Mouse (Mus musculus) CD8-positive naive resting alpha-beta T cell, adult 2 months (primary cell): ENCODE measurements around the gene Nol9.
A peak's percentile ranks its signal among the peaks of the same experiment; 100 is the strongest.

Experiments used
- DNase-seq, 2 experiments: peaks; one replicate each; pipeline ENCODE4 v3.0.0; 2022; ENCODE audit warnings: low read depth in 2 of 2, low spot score in 2 of 2

Gene Nol9

GRCm38 (mm10) chr4:152038985-152039830 is at the start of gene Nol9:
TSS of gene Nol9 (plus strand) at chr4:152039321.
- DNase-seq = peak; percentile 96

GRCm38 (mm10) chr4:151992091-151992490 is 47.0 kb upstream of the Nol9 start:
- DNase-seq = no peak

GRCm38 (mm10) chr4:151993035-151993434 is 46.1 kb upstream of the Nol9 start:
- DNase-seq = no peak

- DNase-seq = no peak
Measured at GRCm38 (mm10) chr4:151994228-151995171, 44.6 kb upstream of the Nol9 start.

GRCm38 (mm10) chr4:151995371-151996172 is 43.5 kb upstream of the Nol9 start:
- peak in 1 of 2 experiments; percentile 20 for DNase-seq

DNA sequence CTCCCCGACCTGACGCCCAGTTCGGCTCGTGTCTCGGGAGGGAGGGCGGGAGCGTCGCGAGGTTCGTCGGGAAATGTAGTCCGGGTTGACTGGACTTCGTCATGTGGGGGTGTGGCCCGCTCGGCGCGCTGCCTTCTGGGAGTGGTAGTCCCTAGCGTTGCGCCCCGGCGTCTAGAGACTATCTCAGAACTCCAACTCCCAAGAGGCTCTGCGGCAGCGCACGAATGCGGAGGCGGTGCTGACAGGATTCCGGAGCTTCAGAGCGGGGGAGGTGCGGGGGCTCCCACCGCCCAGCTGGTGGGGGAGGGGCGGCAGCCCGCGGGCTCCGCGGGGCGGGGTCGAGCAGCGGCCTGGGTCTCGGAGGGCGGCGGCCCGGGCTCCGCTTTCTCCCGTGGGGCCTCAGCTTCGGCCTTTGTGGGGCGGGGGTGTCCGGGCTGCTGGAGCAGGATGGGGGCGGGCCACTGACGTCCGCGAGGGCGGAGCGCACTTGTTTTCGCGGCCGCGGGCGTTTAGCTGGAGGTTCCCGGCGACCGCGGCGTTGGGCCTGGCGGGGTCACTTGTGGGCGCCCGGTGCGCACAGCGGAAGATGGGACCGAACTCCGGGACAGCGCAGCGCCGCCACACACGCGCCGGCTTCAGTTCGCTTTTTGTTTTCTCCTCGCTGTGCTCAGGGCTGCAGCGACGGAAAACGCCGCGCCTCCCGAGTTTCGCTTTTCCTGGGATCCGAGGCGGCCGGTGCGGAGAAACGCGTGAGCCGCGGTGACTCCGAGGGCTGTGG is 42.8 kb upstream of the Nol9 start, which contains the start of gene Phf13:
Phf13 (minus strand) TSS at position 86 of the 778 bp plus-strand sequence.
- peak; percentile 96 to 98 for DNase-seq

GRCm38 (mm10) chr4:151996951-151997222 is 42.2 kb upstream of the Nol9 start:
- DNase-seq = no peak

DNA sequence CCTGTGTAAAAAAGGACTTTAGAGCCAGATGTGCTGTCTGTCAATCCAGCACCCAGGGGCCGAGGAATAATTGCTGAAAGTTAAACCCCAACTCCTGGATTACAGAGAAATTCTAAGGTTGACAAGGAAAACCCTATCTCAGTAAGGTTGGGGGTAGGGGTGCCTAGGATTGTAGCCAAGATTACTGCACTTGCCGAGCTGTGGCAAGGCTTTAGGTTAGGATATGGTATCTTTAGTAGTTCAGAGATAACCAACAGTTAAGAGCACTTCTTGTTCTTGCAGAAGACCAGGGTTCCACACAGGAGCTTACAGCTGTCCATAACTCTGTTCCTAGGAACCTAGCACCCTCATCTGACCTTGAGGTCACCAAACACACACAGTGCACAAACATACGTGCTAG is 41.4 kb upstream of the Nol9 start:
- DNase-seq = no peak

DNA sequence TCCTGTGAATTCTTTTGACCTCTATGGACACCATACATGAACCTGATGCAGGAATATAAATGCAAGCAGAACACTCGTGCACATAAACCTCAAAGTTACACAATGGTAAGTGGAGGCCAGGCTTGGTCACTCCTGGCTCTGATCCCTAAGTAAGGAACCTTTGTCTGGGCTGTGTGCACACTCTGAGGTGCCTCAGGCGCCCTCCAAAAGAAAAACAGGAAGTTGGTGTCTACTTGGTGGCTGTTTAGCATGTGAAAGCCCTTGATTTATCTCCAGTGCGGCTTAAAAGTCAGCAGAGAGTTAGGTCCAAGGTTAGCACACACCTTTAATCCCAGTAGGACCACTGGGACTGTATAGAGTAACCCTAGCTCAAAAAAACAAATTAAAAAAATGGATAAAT is 39.6 kb upstream of the Nol9 start:
- no peak for DNase-seq

GRCm38 (mm10) chr4:152000906-152001305 is 38.2 kb upstream of the Nol9 start:
- no peak for DNase-seq

DNA sequence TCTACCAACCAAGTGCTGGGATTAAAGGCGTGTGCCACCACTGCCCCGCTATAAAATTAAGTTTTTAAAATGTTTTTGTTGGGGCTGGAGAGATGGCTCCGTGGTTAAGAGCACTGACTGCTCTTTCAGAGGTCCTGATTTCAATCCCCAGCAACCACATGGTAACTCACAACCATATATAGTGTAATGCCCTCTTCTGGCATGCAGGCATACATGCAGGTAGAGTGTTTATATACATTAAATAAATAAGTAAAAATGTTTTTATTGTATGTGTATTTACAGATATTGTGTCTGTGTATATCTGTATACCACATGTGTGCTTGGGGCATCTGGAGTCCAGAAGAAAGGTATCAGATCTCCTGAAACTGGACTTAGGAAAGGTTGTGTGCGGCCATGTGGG is 37.8 kb upstream of the Nol9 start:
- DNase-seq = no peak

DNA sequence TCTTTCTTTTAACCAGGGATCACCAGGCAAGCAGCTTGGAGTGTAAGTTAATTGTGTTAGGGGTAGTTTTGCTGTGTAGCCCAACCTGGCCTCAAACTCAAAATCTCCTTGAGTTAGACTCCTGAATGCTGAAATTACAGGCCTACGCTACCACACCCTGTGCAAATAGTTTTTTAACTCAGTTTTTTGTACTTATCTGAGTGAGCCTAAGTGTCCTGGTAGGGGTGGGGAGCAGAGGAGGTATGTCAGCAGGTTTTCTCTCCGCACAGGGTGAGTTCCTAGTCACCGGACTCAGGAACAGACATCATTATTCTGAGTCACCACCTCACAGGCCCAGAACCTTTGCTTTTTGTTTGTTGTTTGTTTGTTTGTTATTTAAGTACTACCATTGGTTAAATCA is 37.1 kb upstream of the Nol9 start:
- DNase-seq = no peak

GRCm38 (mm10) chr4:152006137-152006536 is 33.0 kb upstream of the Nol9 start:
- DNase-seq = no peak

DNA sequence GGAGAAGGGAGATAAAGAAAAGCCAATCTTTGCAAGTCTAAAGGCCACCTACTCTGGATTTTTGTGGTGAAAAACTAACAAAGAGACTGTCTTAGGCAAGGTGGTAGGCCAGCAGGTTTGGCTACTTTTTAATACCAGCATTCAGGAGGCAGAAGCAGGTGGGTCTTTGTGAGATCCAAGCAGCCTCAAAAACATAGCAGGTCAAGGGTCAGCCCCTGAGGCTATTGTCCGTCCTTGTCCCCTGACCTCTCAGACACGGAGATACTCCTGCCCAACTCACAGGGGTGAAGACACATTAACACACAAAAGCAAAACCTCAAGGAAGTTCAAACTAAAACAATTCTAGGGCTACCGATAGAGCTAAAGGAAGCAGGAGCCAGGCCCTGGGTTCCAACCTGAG is 32.3 kb upstream of the Nol9 start:
- no peak for DNase-seq

- no peak for DNase-seq
Measured at GRCm38 (mm10) chr4:152007481-152008147, 31.5 kb upstream of the Nol9 start.

- DNase-seq = no peak
Measured at GRCm38 (mm10) chr4:152008148-152008500, 31.0 kb upstream of the Nol9 start.

GRCm38 (mm10) chr4:152008622-152009075 is 30.5 kb upstream of the Nol9 start, which contains the start of gene Klhl21:
TSS of gene Klhl21 (plus strand) at chr4:152008803.
- peak; percentile 86 to 92 for DNase-seq

DNA sequence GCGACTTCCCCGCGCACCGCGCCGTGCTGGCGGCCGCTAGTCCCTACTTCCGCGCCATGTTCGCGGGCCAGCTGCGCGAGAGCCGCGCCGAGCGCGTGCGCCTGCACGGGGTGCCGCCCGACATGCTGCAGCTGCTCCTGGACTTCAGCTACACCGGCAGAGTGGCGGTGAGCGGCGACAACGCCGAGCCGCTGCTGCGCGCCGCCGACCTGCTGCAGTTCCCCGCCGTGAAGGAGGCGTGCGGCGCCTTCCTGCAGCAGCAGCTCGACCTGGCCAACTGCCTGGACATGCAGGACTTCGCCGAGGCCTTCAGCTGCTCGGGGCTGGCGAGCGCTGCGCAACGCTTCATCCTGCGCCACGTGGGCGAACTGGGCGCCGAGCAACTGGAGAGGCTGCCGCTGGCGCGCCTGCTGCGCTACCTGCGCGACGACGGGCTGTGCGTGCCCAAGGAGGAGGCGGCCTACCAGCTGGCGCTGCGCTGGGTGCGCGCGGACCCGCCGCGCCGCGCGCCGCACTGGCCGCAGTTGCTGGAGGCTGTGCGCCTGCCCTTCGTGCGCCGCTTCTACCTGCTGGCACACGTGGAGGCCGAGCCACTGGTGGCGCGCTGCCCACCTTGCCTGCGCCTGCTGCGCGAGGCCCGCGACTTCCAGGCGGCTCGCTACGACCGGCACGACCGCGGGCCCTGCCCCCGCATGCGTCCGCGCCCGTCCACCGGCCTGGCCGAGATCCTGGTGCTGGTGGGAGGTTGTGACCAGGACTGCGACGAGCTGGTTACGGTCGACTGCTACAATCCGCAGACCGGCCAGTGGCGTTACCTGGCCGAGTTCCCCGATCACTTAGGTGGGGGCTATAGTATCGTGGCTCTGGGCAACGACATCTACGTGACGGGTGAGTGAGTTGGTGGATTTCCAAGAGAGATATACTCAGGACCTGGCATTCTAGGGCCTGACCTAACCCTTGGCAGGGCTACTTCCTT is 29.8 kb upstream of the Nol9 start:
- peak; percentile 44 to 49 for DNase-seq
